Mouse (Mus musculus): ENCODE measurements around the gene Trnp1.

The Trnp1 gene

DNA sequence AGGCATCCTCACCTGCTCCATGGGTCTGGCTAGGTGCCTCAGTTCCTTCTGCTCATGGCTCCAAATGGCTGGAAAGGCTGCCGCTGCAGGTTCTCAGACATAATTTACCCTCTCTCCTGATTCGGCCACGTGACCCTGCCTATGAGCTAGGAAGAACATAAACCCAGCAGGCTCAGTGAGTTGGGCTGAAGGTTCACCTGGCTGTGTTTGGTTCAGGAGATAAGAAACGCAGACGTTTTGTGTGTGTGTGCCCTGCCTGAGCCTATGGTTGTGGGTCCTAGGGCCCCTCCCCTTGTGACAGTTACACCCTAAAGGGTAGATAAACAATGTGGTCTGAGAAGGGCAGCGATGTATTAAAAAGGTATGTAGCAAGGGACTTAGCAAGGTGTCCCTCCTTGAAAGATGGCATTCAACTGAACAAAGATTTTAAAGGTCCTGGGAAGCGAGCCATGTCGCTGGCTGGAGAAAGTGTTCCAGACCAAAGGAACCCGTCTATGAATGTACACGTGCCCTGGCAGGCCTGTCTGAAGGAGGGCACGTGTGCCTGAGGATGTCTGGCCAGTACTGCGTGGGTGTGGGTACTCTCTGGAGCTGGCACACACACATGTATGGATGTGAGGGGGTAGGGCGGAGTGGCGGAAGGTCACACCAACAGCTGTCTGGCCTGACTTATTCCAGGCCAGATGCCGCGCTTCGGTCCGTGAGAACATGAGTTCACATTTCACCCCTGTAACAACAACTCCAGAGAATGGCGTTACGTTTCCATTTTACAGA is 9.5 kb downstream of the Trnp1 start:
- Histone ChIP-seq H3K4me3 (replicated peaks; ENCODE audit: low read length) (no peak overlapping the region), H3K36me3 (ENCODE audit: insufficient read depth, low read length) (peaks cover 10% of the 10 kb centered on the region), H3K4me1 (replicated peaks; ENCODE audit: low read depth, low read length) (peaks cover 84% of the 10 kb centered on the region), H3K9me3 (ENCODE audit: low read length) (no peaks in the 10 kb centered on the region), H3K27me3 (ENCODE audit: insufficient read depth, low read length) (peaks cover 42% of the 10 kb centered on the region)
- TF ChIP-seq CTCF (conservative IDR thresholded peaks at IDR 0.05; ENCODE audit: low read length) (no peak), POU5F1 (IDR thresholded peaks at IDR 0.05; ENCODE audit: borderline replicate concordance, low read length) (no peak), NANOG (IDR thresholded peaks at IDR 0.05; ENCODE audit: borderline replicate concordance, low read length) (no peak)

DNA sequence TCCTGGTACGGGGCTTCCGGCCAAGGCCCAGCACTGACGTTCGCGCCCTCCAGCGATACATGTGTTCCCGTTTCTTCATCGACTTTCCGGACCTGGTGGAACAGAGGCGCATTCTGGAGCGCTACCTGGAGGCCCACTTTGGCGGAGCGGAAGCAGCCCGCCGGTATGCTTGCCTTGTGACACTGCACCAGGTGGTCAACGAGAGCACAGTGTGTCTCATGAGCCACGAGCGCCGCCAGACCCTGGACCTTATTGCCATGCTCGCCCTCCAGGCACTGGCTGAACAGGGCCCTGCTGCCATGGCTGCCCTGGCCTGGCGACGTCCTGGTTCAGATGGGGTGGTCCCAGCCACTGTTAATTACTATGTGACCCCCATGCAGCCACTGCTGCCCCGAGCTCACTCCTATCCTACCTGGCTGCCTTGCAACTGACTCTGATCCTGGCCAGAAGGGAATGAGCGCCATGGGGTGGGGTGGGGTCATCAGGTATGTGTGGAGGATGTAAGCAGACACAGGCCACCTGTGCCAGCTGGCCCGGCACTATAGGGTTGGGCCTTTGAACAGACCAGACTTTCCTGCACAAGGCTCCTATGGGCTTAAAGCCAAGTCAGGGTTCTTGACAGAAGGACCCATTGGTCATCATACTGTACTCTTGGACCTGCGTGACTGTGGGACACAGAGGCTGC is 11.5 kb downstream of the Trnp1 start:
- no peak for TF ChIP-seq NANOG (IDR thresholded peaks at IDR 0.05; ENCODE audit: borderline replicate concordance, low read length)
- TF ChIP-seq POU5F1 (IDR thresholded peaks at IDR 0.05; ENCODE audit: borderline replicate concordance, low read length), result no peak
- TF ChIP-seq CTCF (conservative IDR thresholded peaks at IDR 0.05; ENCODE audit: low read length), result no peak
- H3K36me3 ChIP-seq (ENCODE audit: insufficient read depth, low read length), result peaks cover 10% of the 10 kb centered on the region
- peak overlapping the region; percentile 64 for H3K4me3 ChIP-seq (replicated peaks; ENCODE audit: low read length)
- peaks cover 89% of the 10 kb centered on the region for H3K4me1 ChIP-seq (replicated peaks; ENCODE audit: low read depth, low read length)
- peaks cover 46% of the 10 kb centered on the region for H3K27me3 ChIP-seq (ENCODE audit: insufficient read depth, low read length)
- H3K9me3 ChIP-seq (ENCODE audit: low read length), result no peaks in the 10 kb centered on the region

DNA sequence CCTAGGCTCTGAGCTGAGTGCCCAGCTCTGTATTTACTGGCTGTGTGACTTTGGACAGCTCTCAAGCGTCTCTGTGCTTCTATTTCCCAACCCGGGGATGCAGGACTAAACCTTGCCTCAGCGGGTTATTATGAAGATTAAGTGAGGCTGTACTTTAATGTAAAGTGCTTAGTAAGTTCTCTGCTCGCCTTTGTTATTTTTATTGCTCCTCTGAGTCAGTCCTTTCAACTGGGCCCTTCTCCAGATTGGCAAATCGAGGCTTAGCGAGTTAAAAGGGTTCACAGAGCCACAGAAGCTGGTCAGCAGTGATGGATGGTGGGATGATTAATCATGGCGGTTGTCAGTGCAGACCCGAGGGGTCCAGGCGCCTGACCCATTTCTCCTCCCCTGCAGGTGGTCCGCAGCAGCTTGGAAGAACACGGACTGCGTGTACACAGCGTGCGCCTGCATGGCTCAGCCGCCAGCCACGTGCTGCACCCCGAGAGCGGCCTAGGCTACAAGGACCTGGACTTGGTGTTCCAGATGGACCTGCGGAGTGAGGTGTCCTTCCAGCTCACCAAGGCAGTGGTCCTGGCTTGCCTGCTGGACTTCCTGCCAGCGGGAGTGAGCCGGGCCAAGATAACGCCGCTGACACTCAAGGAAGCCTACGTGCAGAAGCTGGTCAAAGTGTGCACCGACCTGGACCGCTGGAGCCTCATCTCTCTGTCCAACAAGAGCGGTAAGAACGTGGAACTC is 12.5 kb downstream of the Trnp1 start:
- Histone ChIP-seq H3K4me3 (replicated peaks; ENCODE audit: low read length) (peak overlapping the region; percentile 64), H3K36me3 (ENCODE audit: insufficient read depth, low read length) (peaks cover 10% of the 10 kb centered on the region), H3K4me1 (replicated peaks; ENCODE audit: low read depth, low read length) (peaks cover 89% of the 10 kb centered on the region), H3K27me3 (ENCODE audit: insufficient read depth, low read length) (peaks cover 55% of the 10 kb centered on the region), H3K9me3 (ENCODE audit: low read length) (no peaks in the 10 kb centered on the region)
- TF ChIP-seq POU5F1 (IDR thresholded peaks at IDR 0.05; ENCODE audit: borderline replicate concordance, low read length) (no peak), CTCF (conservative IDR thresholded peaks at IDR 0.05; ENCODE audit: low read length) (no peak), NANOG (IDR thresholded peaks at IDR 0.05; ENCODE audit: borderline replicate concordance, low read length) (peak; percentile 66; the same call in 1 of the 2 replicates)

DNA sequence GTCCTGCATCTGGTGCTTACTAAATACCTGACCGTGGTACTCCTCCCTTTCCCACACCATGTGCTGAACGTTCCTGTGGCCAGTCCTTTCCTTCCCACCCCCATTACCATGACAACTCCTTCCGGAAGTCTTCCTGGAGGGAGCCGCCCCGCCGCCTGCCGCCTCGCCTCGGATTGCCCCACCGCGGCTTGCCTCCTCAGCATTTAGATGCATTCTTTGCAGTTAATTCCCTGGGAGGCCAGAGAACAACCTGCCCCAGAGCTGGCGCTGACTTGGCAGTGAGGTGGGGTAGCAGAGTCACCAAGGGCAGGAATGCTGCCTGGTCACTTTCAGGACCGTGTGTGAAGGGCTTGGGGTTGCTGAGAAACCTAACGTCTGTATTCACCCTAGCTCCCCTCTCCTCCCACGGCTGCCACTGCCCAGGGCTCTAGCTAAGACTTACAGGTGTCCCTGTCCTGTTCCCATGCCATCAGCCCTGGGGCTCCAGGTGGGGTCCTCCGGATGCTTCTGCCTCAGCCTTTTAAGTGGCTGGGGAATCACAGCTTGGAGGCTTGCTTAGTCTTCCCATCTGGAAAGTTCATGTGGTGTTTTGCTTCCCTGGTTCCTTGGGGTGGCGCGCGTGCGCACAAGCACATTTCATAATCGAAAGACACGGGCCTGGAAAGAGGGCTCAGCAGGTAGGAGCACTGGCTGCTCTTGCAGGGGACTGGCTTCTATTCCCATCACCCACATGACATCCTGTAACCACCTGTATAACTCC is 13.9 kb downstream of the Trnp1 start:
- H3K9me3 ChIP-seq (ENCODE audit: low read length), result no peaks in the 10 kb centered on the region
- H3K4me1 ChIP-seq (replicated peaks; ENCODE audit: low read depth, low read length), result peaks cover 89% of the 10 kb centered on the region
- H3K36me3 ChIP-seq (ENCODE audit: insufficient read depth, low read length), result peaks cover 10% of the 10 kb centered on the region
- H3K27me3 ChIP-seq (ENCODE audit: insufficient read depth, low read length), result peaks cover 59% of the 10 kb centered on the region
- peak overlapping the region; percentile 57 for H3K4me3 ChIP-seq (replicated peaks; ENCODE audit: low read length)
- TF ChIP-seq NANOG (IDR thresholded peaks at IDR 0.05; ENCODE audit: borderline replicate concordance, low read length) (no peak), CTCF (conservative IDR thresholded peaks at IDR 0.05; ENCODE audit: low read length) (no peak), POU5F1 (IDR thresholded peaks at IDR 0.05; ENCODE audit: borderline replicate concordance, low read length) (no peak)

DNA sequence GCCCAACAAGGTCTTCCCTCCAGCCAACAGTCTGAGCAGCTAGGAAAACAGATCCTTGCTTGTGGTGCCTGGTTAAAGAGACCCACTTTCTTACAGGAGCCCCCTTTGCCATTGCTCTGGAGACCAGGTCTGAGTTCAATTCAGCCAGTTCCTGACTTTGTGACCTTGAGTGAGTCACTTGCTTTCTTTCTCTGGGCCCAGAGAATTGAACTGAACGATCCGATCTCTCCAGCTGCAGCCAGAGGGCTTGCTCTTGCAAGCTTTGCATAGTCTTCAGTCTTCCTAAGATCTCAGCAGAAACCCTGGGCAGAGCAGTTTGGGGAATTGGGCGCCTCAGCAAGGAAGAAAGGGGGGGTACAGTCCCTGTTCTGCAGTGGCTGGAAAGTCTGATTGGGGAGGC is 15.9 kb downstream of the Trnp1 start:
- H3K4me1 ChIP-seq (replicated peaks; ENCODE audit: low read depth, low read length), result peaks cover 70% of the 10 kb centered on the region
- H3K9me3 ChIP-seq (ENCODE audit: low read length), result no peaks in the 10 kb centered on the region
- H3K27me3 ChIP-seq (ENCODE audit: insufficient read depth, low read length), result peaks cover 59% of the 10 kb centered on the region
- H3K4me3 ChIP-seq (replicated peaks; ENCODE audit: low read length), result peak overlapping the region; percentile 35; the same call in 1 of the 2 replicates
- peaks cover 6% of the 10 kb centered on the region for H3K36me3 ChIP-seq (ENCODE audit: insufficient read depth, low read length)
- TF ChIP-seq NANOG (IDR thresholded peaks at IDR 0.05; ENCODE audit: borderline replicate concordance, low read length) (no peak), POU5F1 (IDR thresholded peaks at IDR 0.05; ENCODE audit: borderline replicate concordance, low read length) (no peak), CTCF (conservative IDR thresholded peaks at IDR 0.05; ENCODE audit: low read length) (no peak)

DNA sequence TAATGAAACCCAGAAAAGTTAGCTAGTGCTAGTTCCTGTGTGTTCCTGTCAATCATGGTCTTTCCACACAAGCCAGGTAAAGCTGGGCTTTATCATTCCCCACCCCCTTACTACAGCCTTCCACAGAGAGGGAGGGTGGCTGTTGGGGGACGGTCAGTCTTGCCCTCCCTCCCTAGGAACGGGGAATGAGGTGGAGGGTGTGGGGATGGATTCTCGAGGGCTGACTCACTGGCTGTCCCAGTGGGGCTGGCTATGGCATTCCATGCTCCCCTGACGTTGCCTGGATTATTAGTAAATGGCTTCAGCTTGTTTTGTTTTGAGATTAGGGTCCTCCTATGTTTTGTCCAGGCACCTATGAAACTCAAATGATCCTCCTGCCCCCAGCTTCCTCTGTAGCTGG is 16.9 kb downstream of the Trnp1 start:
- no peak for TF ChIP-seq NANOG (IDR thresholded peaks at IDR 0.05; ENCODE audit: borderline replicate concordance, low read length)
- no peak for TF ChIP-seq CTCF (conservative IDR thresholded peaks at IDR 0.05; ENCODE audit: low read length)
- TF ChIP-seq POU5F1 (IDR thresholded peaks at IDR 0.05; ENCODE audit: borderline replicate concordance, low read length), result no peak
- H3K27me3 ChIP-seq (ENCODE audit: insufficient read depth, low read length), result peaks cover 49% of the 10 kb centered on the region
- peaks cover 60% of the 10 kb centered on the region for H3K4me1 ChIP-seq (replicated peaks; ENCODE audit: low read depth, low read length)
- H3K36me3 ChIP-seq (ENCODE audit: insufficient read depth, low read length), result no peaks in the 10 kb centered on the region
- no peak overlapping the region for H3K4me3 ChIP-seq (replicated peaks; ENCODE audit: low read length)
- no peaks in the 10 kb centered on the region for H3K9me3 ChIP-seq (ENCODE audit: low read length)

DNA sequence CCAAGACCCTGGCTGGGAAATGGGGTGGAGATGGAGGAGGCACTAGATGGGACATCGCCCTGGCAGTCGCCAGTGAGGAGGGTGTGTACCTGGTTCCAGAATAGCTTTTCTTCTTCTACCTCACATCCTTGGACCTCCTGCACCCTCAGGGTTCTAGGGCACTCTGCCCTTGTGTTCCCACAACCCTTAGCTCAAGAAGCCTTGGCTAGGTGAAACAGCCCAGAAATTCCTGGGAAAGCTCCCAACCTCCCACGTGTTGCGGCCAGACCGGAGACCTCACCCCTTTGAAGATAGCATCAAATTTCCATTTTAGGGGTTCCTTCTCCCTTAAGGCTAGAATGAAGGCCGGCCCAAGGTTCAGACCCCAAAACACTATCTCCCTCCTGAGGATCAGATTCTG is 17.6 kb downstream of the Trnp1 start:
- Histone ChIP-seq H3K4me3 (replicated peaks; ENCODE audit: low read length) (peak overlapping the region; percentile 90), H3K4me1 (replicated peaks; ENCODE audit: low read depth, low read length) (peaks cover 53% of the 10 kb centered on the region), H3K27me3 (ENCODE audit: insufficient read depth, low read length) (peaks cover 42% of the 10 kb centered on the region), H3K9me3 (ENCODE audit: low read length) (no peaks in the 10 kb centered on the region), H3K36me3 (ENCODE audit: insufficient read depth, low read length) (no peaks in the 10 kb centered on the region)
- TF ChIP-seq POU5F1 (IDR thresholded peaks at IDR 0.05; ENCODE audit: borderline replicate concordance, low read length) (no peak), NANOG (IDR thresholded peaks at IDR 0.05; ENCODE audit: borderline replicate concordance, low read length) (no peak), CTCF (conservative IDR thresholded peaks at IDR 0.05; ENCODE audit: low read length) (no peak)
